In the genomic region with DNA sequence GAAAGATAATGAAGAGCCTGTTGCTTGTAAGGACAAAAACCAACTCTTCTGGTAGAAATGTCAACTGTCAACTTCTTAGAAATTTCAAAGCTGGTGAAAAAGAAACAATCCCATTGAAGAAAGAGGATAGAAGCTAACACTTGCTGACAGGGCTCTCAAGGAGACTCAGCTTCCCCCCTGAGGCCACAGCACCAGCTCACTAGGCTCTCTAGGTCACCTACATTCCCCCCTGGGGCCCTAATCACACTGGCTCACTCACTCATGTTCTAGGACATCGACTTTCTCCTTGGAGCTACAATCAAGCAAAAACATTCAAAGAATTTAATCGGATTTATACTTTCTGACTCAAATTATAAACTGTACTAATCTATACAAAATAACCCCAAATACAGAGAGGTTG, we compare ENCODE assay signal across 16 mouse cellular contexts. TPM values are rescaled to one million over a fixed set of nuclear protein-coding genes. Genes with fewer than 3 reads are reported as not detected.
DNase-seq lines count a peak whose midpoint lies in the region; ATAC-seq lines count a peak whose summit lies in the region.
"Had no signal": no experiment of that assay in that cellular context is flagged by ENCODE, and none has a peak within 500 bp of the region (broad histone marks: within the 10 kb centered on the region; RNA-seq: fewer than 3 reads in every experiment).

No protein-coding gene starts in this region.

- H3K27ac ChIP-seq in heart, embryonic 11.5 days (ENCODE audit: low read depth, low read length) = peak overlapping the region; percentile 22; the same call in 1 of the 2 replicates
- H3K27ac ChIP-seq in hindbrain, embryonic 13.5 days = no peak overlapping the region
- H3K27ac ChIP-seq: embryonic facial prominence, embryonic 10.5 days; limb, embryonic 13.5 days had no signal

- 55% methylated on average over 2 of the region's 2 CpGs for WGBS in heart, embryonic 11.5 days (ENCODE audit: insufficient replicate concordance)
- WGBS in hindbrain, embryonic 13.5 days = 85% methylated on average over 2 of the region's 2 CpGs

- no peaks in the 10 kb centered on the region for H3K9me3 ChIP-seq in heart, embryonic 11.5 days (replicated peaks; ENCODE audit: control insufficient read depth, low read length)
- H3K9me3 ChIP-seq in hindbrain, embryonic 13.5 days = no peaks in the 10 kb centered on the region
- H3K9me3 ChIP-seq: embryonic facial prominence, embryonic 10.5 days; limb, embryonic 13.5 days had no signal

- H3K4me2 ChIP-seq in heart, embryonic 11.5 days = peak overlapping the region; percentile 24; the same call in 1 of the 2 replicates
- H3K4me2 ChIP-seq in hindbrain, embryonic 13.5 days = no peak overlapping the region
- H3K4me2 ChIP-seq: limb, embryonic 13.5 days; midbrain, embryonic 11.5 days had no signal

- no peak overlapping the region for H3K9ac ChIP-seq in heart, embryonic 11.5 days (ENCODE audit: low read depth, low read length)
- no peak overlapping the region for H3K9ac ChIP-seq in hindbrain, embryonic 13.5 days
- H3K9ac ChIP-seq: limb, embryonic 13.5 days had no signal

- no peak overlapping the region for H3K4me3 ChIP-seq in heart, embryonic 11.5 days (ENCODE audit: low read depth, low read length)
- no peak overlapping the region for H3K4me3 ChIP-seq in hindbrain, embryonic 13.5 days
- H3K4me3 ChIP-seq: embryonic facial prominence, embryonic 10.5 days; limb, embryonic 13.5 days had no signal

- no peaks in the 10 kb centered on the region for H3K36me3 ChIP-seq in heart, embryonic 11.5 days (ENCODE audit: control insufficient read depth, insufficient read depth, low read length)
- H3K36me3 ChIP-seq in hindbrain, embryonic 13.5 days = no peaks in the 10 kb centered on the region
- H3K36me3 ChIP-seq: limb, embryonic 13.5 days had no signal

- intact Hi-C loops in heart, postnatal 36 days (cut with DNase I) = loop anchor here (10.0 kb wide), 1 partner anchor 919 kb away; no protein-coding TSS in a partner anchor

- ATAC-seq in heart, embryonic 11.5 days (replicated peaks; ENCODE audit: insufficient number of reproducible peaks, low FRiP score, low TSS enrichment) = no peak
- ATAC-seq in hindbrain, embryonic 13.5 days (ENCODE audit: low FRiP score) = no peak

- peaks cover 16% of the 10 kb centered on the region for H3K4me1 ChIP-seq in heart, embryonic 11.5 days (ENCODE audit: control insufficient read depth, insufficient read depth, low read length)
- peaks cover 27% of the 10 kb centered on the region for H3K4me1 ChIP-seq in hindbrain, embryonic 13.5 days (replicated peaks)

- no peaks in the 10 kb centered on the region for H3K27me3 ChIP-seq in heart, embryonic 11.5 days (ENCODE audit: control insufficient read depth, insufficient read depth, low read length)
- no peaks in the 10 kb centered on the region for H3K27me3 ChIP-seq in hindbrain, embryonic 13.5 days
- H3K27me3 ChIP-seq: limb, embryonic 13.5 days had no signal

- no peak for DNase-seq in heart, postnatal 36 days
- peak; percentile 23 for DNase-seq in kidney, adult 11 months
- no peak for DNase-seq in kidney, postnatal 4 days
- peak; percentile 11 for DNase-seq in retina, postnatal 1 day
- DNase-seq in retina, embryonic 14.5 days (ENCODE audit: low spot score) = no peak
- DNase-seq: cerebellum, adult 2 months; kidney, adult 8-10 months; layer of hippocampus, postnatal 36 days; lung, adult 2 months; lung, postnatal 4 days; right cerebral cortex, adult 18-20 months had no signal

RNA-seq across cellular contexts. Expression of gene Tiprl, which starts 3.0 kb away (rescaled TPM):
- polyA plus RNA-seq in heart, embryonic 11.5 days (2014; fragmentation: Nextera tagmentation; extraction: Ambion mirVana) = 78.4 and 87.6 TPM in 2 replicates
- 10 to 100 TPM; 34.0 to 38.0 TPM for total RNA-seq in heart, postnatal 36 days (2021)
- 130 and 141 TPM in 2 replicates for polyA plus RNA-seq in hindbrain, embryonic 13.5 days (2015; fragmentation: Nextera tagmentation; extraction: Ambion mirVana)

RNA-seq across cellular contexts. Expression of gene Sft2d2, which starts 39.6 kb away (rescaled TPM):
- 21.9 and 29.3 TPM in 2 replicates for polyA plus RNA-seq in heart, embryonic 11.5 days (2014; fragmentation: Nextera tagmentation; extraction: Ambion mirVana)
- 10 to 100 TPM; 14.8 to 17.2 TPM for total RNA-seq in heart, postnatal 36 days (2021)
- 5.2 and 5.8 TPM in 2 replicates for polyA plus RNA-seq in hindbrain, embryonic 13.5 days (2015; fragmentation: Nextera tagmentation; extraction: Ambion mirVana)

Comparison
In these comparisons a context has a peak if more than half of its experiments do, and no peak if none do; other contexts are left out.
1. DNase-seq: peak in kidney, adult 11 months (single experiment) and retina, postnatal 1 day (single experiment); none in heart, postnatal 36 days (0 of 2), kidney, postnatal 4 days (0 of 2) and retina, embryonic 14.5 days (single experiment).